Mouse (Mus musculus) forebrain, embryonic 10.5 days (tissue): ENCODE data around the gene Fgfr2. TPM values are rescaled to one million over a fixed set of nuclear protein-coding genes. Genes with fewer than 3 reads are reported as not detected.

ENCODE experiments used
- DNase-seq: peaks from one replicate; pipeline ENCODE4 v3.0.0-alpha.2; 2017; ENCODE audit warnings: low spot score; ENCODE audit errors: extremely low spot score
- H3K27ac ChIP-seq: fragments of 300-500 bp; sonication (generic); 2 replicates; pipeline ENCODE4 v1.5.1; 2016; ENCODE audit warnings: mild to moderate bottlenecking
- H3K27me3 ChIP-seq: fragments of 300-500 bp; sonication (generic); 2 replicates; pipeline ENCODE4 v1.6.1; 2016; ENCODE audit warnings: mild to moderate bottlenecking; ENCODE audit not compliant: poor library complexity, severe bottlenecking
- H3K36me3 ChIP-seq: fragments of 300-500 bp; sonication (generic); replicated peaks from 2 replicates; pipeline ENCODE4 v1.6.1; 2016; ENCODE audit warnings: mild to moderate bottlenecking, moderate library complexity
- H3K4me1 ChIP-seq: fragments of 300-500 bp; sonication (generic); 2 replicates; pipeline ENCODE4 v1.6.1; 2016
- H3K4me3 ChIP-seq: fragments of 300-500 bp; sonication (generic); 2 replicates; pipeline ENCODE4 v1.5.1; 2016; ENCODE audit warnings: mild to moderate bottlenecking, moderate library complexity
- H3K9me3 ChIP-seq: fragments of 300-500 bp; sonication (generic); 2 replicates; pipeline ENCODE4 v1.6.1; 2016; ENCODE audit warnings: mild to moderate bottlenecking, moderate library complexity
- WGBS: fragments of 180-500 bp; shearing (Covaris S2); methylation state at CpG from one replicate; pipeline ENCODE4 v1.1.7; 2016; 5-methylcytosine and 5-hydroxymethylcytosine counted together
- polyA plus RNA-seq: library from polyadenylated mRNA; unstranded; fragments of >200 nt; fragmentation: Nextera tagmentation; extraction: Ambion mirVana; gene quantifications from 2 replicates; pipeline ENCODE4 v1.2.1, GENCODE M21; 2016

The Fgfr2 gene
- polyA plus RNA-seq, 1 experiment from 2014 or later = 55.7 TPM

DNA sequence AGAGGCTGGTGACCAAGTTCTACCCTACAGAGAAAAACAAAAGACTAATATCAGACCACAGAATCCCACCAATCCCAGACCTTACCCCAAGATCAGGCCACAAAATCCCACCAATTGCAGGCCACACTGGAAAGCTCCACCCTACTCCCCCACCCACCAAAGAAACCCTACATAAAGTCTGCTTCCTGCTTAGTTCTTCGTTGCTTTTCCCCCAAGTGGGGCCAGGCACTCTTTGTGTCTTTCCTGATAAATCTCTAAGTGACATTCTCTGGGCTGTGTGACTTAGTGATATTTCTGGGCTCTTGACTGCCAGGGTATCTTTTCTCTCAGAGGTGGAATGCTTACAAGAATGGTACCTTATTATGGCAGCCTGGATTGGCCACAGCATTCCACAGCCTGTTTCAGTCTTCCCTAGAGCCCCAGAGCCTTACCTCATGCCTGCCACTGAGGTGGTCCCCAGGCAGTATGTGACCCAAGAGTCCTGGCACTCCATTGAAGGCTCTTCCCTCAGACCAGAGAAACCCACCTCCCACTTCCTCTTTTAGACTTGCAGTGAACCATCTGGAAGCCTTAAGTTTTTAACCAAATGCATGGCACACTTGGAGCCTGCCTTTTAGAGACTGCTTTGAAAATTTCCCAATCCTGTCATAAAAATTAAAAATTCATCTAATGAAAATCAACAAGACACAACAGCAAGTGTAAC, 742.4 kb downstream of the Fgfr2 start:
- no peak for DNase-seq
- Histone ChIP-seq H3K4me1 (peaks cover 19% of the 10 kb centered on the region), H3K27ac (peak overlapping the region; percentile 12; the same call in 1 of the 2 replicates), H3K4me3 (no peak overlapping the region), H3K36me3 (no peaks in the 10 kb centered on the region), H3K9me3 (no peaks in the 10 kb centered on the region), H3K27me3 (peaks cover 13% of the 10 kb centered on the region)
- 53% methylated on average over 1 of the region's 1 CpGs for WGBS

- H3K4me1 ChIP-seq = peaks cover 13% of the 10 kb centered on the region
- H3K9me3 ChIP-seq = no peaks in the 10 kb centered on the region
- H3K4me3 ChIP-seq = no peak overlapping the region
- WGBS = 92% methylated on average over 6 of the region's 6 CpGs
- no peak overlapping the region for H3K27ac ChIP-seq
- no peaks in the 10 kb centered on the region for H3K27me3 ChIP-seq
- DNase-seq = no peak
- H3K36me3 ChIP-seq = no peaks in the 10 kb centered on the region
These were observed 745.2 kb downstream of the Fgfr2 start for GRCm38 (mm10) chr7:132377913-132378312.

GRCm38 (mm10) chr7:132373594-132374378, 749.4 kb downstream of the Fgfr2 start:
- Histone ChIP-seq H3K4me3 (no peak overlapping the region), H3K27me3 (no peaks in the 10 kb centered on the region), H3K36me3 (no peaks in the 10 kb centered on the region), H3K9me3 (no peaks in the 10 kb centered on the region), H3K4me1 (peaks cover 23% of the 10 kb centered on the region), H3K27ac (peak overlapping the region; percentile 48; the same call in 1 of the 2 replicates)
- 69% methylated on average over 10 of the region's 10 CpGs for WGBS
- no peak for DNase-seq

DNA sequence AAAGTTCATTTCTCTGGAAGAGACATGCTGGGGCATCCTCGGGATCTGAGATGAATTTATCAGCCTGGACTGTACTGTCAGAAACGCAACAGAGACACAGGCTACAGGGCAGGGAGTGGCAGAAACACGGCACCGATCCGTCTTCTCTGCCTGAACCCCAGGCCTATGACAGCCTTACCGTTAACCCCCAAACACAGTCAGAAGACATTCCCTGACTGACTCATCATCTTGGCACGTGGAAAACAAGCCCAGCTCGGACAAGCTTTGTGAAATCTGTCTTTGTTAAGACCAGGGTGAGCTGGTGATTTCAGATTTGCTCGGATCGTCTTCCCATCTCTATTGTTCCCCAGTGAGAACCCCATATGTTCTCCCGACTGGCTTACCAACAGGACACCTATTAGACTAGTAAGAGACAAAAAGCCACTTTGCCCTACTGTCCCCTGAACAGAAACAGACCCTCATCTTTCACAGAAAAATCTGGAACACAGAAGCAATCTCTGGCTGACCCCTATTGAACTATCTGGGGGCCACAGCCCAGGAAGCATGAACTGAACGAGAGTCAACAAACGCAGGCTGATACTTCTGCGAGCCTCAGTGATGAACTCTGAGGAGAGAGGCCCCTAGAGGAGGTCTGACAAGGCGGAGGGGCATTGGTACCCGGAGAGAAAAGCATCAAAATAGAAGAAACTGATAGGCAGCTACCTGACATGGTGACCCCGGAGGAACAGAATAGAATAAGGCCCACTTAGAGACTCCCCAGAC, 750.2 kb downstream of the Fgfr2 start:
- peaks cover 23% of the 10 kb centered on the region for H3K4me1 ChIP-seq

GRCm38 (mm10) chr7:132371832-132372231, 751.3 kb downstream of the Fgfr2 start:
- Histone ChIP-seq H3K9me3 (no peaks in the 10 kb centered on the region), H3K27ac (no peak overlapping the region), H3K36me3 (no peaks in the 10 kb centered on the region), H3K4me3 (no peak overlapping the region), H3K4me1 (peaks cover 23% of the 10 kb centered on the region), H3K27me3 (no peaks in the 10 kb centered on the region)
- WGBS = 75% methylated on average over 1 of the region's 1 CpGs
- DNase-seq = no peak

More for the DNA sequence above, 750.2 kb downstream of the Fgfr2 start:
- no peaks in the 10 kb centered on the region for H3K9me3 ChIP-seq
- H3K36me3 ChIP-seq = no peaks in the 10 kb centered on the region
- WGBS = 69% methylated on average over 17 of the region's 17 CpGs
- DNase-seq = no peak
- H3K4me3 ChIP-seq = no peak overlapping the region
- peak overlapping the region; percentile 48; the same call in 1 of the 2 replicates for H3K27ac ChIP-seq
- no peaks in the 10 kb centered on the region for H3K27me3 ChIP-seq

DNA sequence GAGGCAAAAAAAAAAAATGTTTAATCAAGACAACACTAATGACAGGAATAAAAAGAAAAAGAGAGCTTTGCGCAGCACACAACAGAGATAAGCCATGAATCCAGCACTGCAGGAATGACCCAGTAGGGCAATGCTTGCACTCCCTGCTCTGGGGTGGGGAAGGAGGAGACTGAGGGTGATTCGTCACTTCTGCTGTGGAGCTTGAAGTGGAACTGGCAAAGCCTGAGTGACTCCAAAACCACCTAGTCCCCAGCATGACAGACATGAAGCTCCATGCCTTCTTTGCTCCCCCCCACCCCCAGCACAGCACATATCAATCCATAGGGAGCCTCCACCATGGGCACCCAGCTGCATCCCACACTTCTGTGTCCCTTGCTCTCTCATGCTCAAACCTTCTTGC, 753.4 kb downstream of the Fgfr2 start:
- Histone ChIP-seq H3K36me3 (no peaks in the 10 kb centered on the region), H3K4me3 (no peak overlapping the region), H3K27me3 (no peaks in the 10 kb centered on the region), H3K27ac (0 out of 2 replicates have a peak overlapping the region, but pooled peaks have one; percentile 26), H3K4me1 (peaks cover 23% of the 10 kb centered on the region), H3K9me3 (no peaks in the 10 kb centered on the region)
- WGBS = 78% methylated on average over 2 of the region's 2 CpGs
- no peak for DNase-seq

GRCm38 (mm10) chr7:132368859-132369258, 754.3 kb downstream of the Fgfr2 start:
- Histone ChIP-seq H3K36me3 (no peaks in the 10 kb centered on the region), H3K4me3 (no peak overlapping the region), H3K4me1 (peaks cover 20% of the 10 kb centered on the region), H3K27ac (no peak overlapping the region), H3K9me3 (no peaks in the 10 kb centered on the region), H3K27me3 (no peaks in the 10 kb centered on the region)
- DNase-seq = no peak
- WGBS = 85% methylated on average over 6 of the region's 6 CpGs

- Histone ChIP-seq H3K36me3 (no peaks in the 10 kb centered on the region), H3K27ac (no peak overlapping the region), H3K9me3 (no peaks in the 10 kb centered on the region), H3K27me3 (no peaks in the 10 kb centered on the region), H3K4me3 (no peak overlapping the region), H3K4me1 (peaks cover 6% of the 10 kb centered on the region; the same call in 1 of the 2 replicates)
- 82% methylated on average over 3 of the region's 3 CpGs for WGBS
- no peak for DNase-seq
These were observed 755.8 kb downstream of the Fgfr2 start for GRCm38 (mm10) chr7:132367344-132367743.

GRCm38 (mm10) chr7:132365703-132366384, 757.3 kb downstream of the Fgfr2 start:
- Histone ChIP-seq H3K9me3 (no peaks in the 10 kb centered on the region), H3K4me3 (no peak overlapping the region), H3K4me1 (no peaks in the 10 kb centered on the region), H3K36me3 (no peaks in the 10 kb centered on the region), H3K27me3 (no peaks in the 10 kb centered on the region), H3K27ac (no peak overlapping the region)
- 90% methylated on average over 5 of the region's 5 CpGs for WGBS
- DNase-seq = no peak

DNA sequence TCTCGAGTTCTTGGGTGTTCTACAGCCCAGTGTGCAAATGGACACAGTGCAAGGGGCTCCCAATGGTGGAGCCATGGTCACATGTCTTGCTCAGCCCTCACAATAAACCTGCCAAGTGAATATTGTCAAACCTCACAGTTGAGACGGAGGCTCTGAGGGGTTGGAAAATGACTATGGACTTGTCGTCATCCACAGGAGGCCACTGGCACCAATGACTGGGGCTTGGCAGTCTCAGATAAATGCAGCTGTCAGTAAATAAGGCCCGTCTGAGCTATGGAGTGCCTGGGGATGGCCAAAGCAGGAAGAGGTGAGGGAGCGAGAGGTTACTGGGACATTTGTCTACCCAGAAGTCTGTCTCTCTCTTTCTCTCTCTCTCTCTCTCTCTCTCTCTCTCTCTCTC, 758.0 kb downstream of the Fgfr2 start:
- no peak for DNase-seq
- H3K36me3 ChIP-seq = no peaks in the 10 kb centered on the region
- no peaks in the 10 kb centered on the region for H3K4me1 ChIP-seq
- no peaks in the 10 kb centered on the region for H3K9me3 ChIP-seq
- no peak overlapping the region for H3K4me3 ChIP-seq
- no peak overlapping the region for H3K27ac ChIP-seq
- H3K27me3 ChIP-seq = no peaks in the 10 kb centered on the region
- WGBS = 90% methylated on average over 5 of the region's 5 CpGs

DNA sequence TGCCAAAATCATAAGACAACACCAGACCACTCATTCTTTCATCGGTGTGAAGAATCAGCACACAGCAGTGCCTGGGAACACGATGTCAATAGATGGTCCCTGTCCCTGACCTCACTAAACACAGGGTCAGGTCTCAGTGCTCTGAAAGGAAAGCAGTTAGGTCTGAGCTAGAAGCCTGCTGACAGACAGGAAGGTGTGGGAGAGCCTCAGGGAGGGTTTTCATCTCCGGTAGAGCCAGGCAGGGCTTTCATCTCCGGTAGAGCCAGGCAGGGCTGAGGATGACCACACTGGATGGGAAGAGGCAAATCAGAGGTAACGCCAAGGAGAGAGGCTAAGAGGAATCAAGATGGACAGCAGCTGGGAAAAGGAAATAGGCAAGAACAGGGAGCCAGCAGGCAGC, 758.6 kb downstream of the Fgfr2 start:
- Histone ChIP-seq H3K4me3 (no peak overlapping the region), H3K27ac (no peak overlapping the region), H3K36me3 (no peaks in the 10 kb centered on the region), H3K27me3 (no peaks in the 10 kb centered on the region), H3K4me1 (peaks cover 3% of the 10 kb centered on the region; the same call in 1 of the 2 replicates), H3K9me3 (no peaks in the 10 kb centered on the region)
- DNase-seq = no peak
- 58% methylated on average over 5 of the region's 5 CpGs for WGBS

- Histone ChIP-seq H3K36me3 (no peaks in the 10 kb centered on the region), H3K4me3 (no peak overlapping the region), H3K4me1 (peaks cover 34% of the 10 kb centered on the region), H3K27ac (no peak overlapping the region), H3K9me3 (no peaks in the 10 kb centered on the region), H3K27me3 (peaks cover 7% of the 10 kb centered on the region; the same call in 1 of the 2 replicates)
- no peak for DNase-seq
- 91% methylated on average over 4 of the region's 4 CpGs for WGBS
These were observed 762.8 kb downstream of the Fgfr2 start for GRCm38 (mm10) chr7:132360336-132360735.
